Mouse (Mus musculus) CH12.LX (cell line): Measurements from ENCODE around the gene Nfkbiz.

Source experiments
- CTCF ChIP-seq, 2 experiments: IDR thresholded peaks in 1 of 2; conservative IDR thresholded peaks in 1 of 2; 2 replicates each; pipeline ENCODE4 v1.5.1; 2011 to 2012; ENCODE audit warnings: low read depth in 2 of 2, low read length in 2 of 2, improper control_type of control experiment in 1 of 2, inconsistent platforms in 1 of 2, mild to moderate bottlenecking in 1 of 2, moderate library complexity in 1 of 2
- ELF1 ChIP-seq: IDR thresholded peaks from 2 replicates; pipeline ENCODE4 v1.6.1; 2014; ENCODE audit warnings: low read depth, mild to moderate bottlenecking, inconsistent platforms, low read length, improper control_type of control experiment
- ETS1 ChIP-seq: conservative IDR thresholded peaks from 2 replicates; pipeline ENCODE4 v1.6.1; 2012; ENCODE audit warnings: low read depth, mild to moderate bottlenecking, inconsistent platforms, low read length, improper control_type of control experiment, moderate library complexity
- GABPA ChIP-seq: IDR thresholded peaks from 2 replicates; pipeline ENCODE4 v1.6.1; 2012; ENCODE audit warnings: low read depth, low read length, improper control_type of control experiment, inconsistent platforms; ENCODE audit not compliant: insufficient replicate concordance
- HCFC1 ChIP-seq: IDR thresholded peaks from 2 replicates; pipeline ENCODE4 v1.6.1; 2012; ENCODE audit warnings: low read depth, mild to moderate bottlenecking, inconsistent platforms, low read length, improper control_type of control experiment
- JUND ChIP-seq: conservative IDR thresholded peaks from 2 replicates; pipeline ENCODE4 v1.6.1; 2011; ENCODE audit warnings: low read depth, low read length, improper control_type of control experiment
- MYC ChIP-seq: IDR thresholded peaks from 2 replicates; pipeline ENCODE4 v1.6.1; 2011; ENCODE audit warnings: low read depth, mild to moderate bottlenecking, improper control_type of control experiment, low read length
- NELFE ChIP-seq: IDR thresholded peaks from 2 replicates; pipeline ENCODE4 v1.6.1; 2011; ENCODE audit warnings: low read depth, low read length, improper control_type of control experiment
- POLR2A ChIP-seq: IDR thresholded peaks from 2 replicates; pipeline ENCODE4 v1.6.1; 2011; ENCODE audit warnings: low read depth, mild to moderate bottlenecking, improper control_type of control experiment, low read length
- POLR2AphosphoS2 ChIP-seq: IDR thresholded peaks from 2 replicates; pipeline ENCODE4 v1.6.1; 2011; ENCODE audit warnings: low read depth, low read length, improper control_type of control experiment
- RAD21 ChIP-seq: IDR thresholded peaks from 2 replicates; pipeline ENCODE4 v1.6.1; 2011; ENCODE audit warnings: low read depth, mild to moderate bottlenecking, low read length, improper control_type of control experiment, moderate library complexity
- RCOR1 ChIP-seq: conservative IDR thresholded peaks from 2 replicates; pipeline ENCODE4 v1.6.1; 2012; ENCODE audit warnings: low read depth, mild to moderate bottlenecking, inconsistent platforms, low read length, improper control_type of control experiment
- UBTF ChIP-seq: IDR thresholded peaks from 2 replicates; pipeline ENCODE4 v1.6.1; 2012; ENCODE audit warnings: low read depth, mild to moderate bottlenecking, inconsistent platforms, low read length, improper control_type of control experiment, moderate library complexity

- TF ChIP-seq POLR2A (0 out of 2 replicates have a peak, but pooled peaks have one; percentile 31), CTCF (conservative IDR thresholded peaks at IDR 0.05 in 1 of 2, IDR thresholded peaks at IDR 0.05 in 1 of 2; ENCODE audit: low read depth in 2 of 2, low read length in 2 of 2) (no peak), GABPA (no peak), JUND (no peak), MYC (no peak), POLR2AphosphoS2 (no peak), UBTF (no peak), RCOR1 (no peak), HCFC1 (no peak), NELFE (no peak), ETS1 (no peak), RAD21 (no peak), ELF1 (0 out of 2 replicates have a peak, but pooled peaks have one; percentile 4)
Measured at GRCm38 (mm10) chr16:55837168-55837567, 1.5 kb downstream of the Nfkbiz start.
